Mouse (Mus musculus): ENCODE data around the gene Itgae. TPM values are rescaled to one million over a fixed set of nuclear protein-coding genes. Genes with fewer than 3 reads are reported as not detected.

Itgae gene
- polyA plus RNA-seq, 1 experiment from 2014 or later: 0.19 TPM

DNA sequence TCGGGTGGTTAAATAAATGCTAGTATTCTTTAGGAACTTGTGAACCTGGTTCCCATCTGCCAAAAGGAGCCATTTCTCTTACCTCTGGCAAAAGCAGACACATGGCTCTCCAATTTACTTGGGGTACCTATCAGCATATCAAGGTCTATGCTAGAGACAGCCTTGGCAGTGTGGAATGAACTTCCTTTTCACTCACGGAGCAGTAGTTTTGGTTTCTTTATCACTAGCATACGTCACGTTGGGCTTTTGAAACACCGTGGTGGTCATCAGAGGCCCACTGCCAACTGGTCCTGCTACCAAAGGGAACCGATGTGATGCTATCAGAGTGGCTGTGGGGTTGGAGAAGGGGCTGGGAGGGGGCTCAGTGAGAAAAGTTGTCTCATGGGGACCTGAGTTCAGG is 42.6 kb downstream of the Itgae start:
- H3K4me1 ChIP-seq: peaks cover 56% of the 10 kb centered on the region
- 60% methylated on average over 6 of the region's 6 CpGs for WGBS (ENCODE audit: insufficient replicate concordance)
- H3K4me3 ChIP-seq: no peak overlapping the region
- no peak overlapping the region for H3K27ac ChIP-seq
- no peak for ATAC-seq
- H3K9ac ChIP-seq: no peak overlapping the region
- peak overlapping the region; percentile 85; the same call in 1 of the 2 replicates for H3K4me2 ChIP-seq
- H3K9me3 ChIP-seq (replicated peaks): no peaks in the 10 kb centered on the region
- peaks cover 54% of the 10 kb centered on the region for H3K36me3 ChIP-seq
- no peaks in the 10 kb centered on the region for H3K27me3 ChIP-seq (replicated peaks)

DNA sequence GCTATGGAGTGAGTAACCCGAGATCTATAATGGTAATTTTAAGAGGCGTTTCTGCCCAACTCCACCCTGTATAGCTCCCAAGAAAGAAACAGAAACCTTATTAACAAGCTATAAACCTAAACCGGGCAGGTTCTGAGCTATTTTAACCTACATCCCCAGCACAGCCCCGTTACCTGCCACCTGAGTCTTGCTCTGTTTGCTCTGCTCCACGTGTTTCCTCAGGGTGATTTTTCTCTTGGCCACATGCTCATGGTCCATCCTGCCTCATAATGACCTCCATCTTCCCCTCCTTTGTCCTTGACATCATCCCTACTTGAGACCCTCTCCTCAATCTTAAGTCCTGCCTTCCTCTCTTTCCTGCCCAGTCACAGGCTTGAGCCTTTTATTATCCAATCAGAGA is 43.8 kb downstream of the Itgae start:
- Histone ChIP-seq H3K4me1 (peaks cover 61% of the 10 kb centered on the region), H3K27ac (no peak overlapping the region), H3K27me3 (replicated peaks) (no peaks in the 10 kb centered on the region), H3K9me3 (replicated peaks) (no peaks in the 10 kb centered on the region), H3K4me3 (peak overlapping the region; percentile 98; the same call in 1 of the 2 replicates), H3K4me2 (peak overlapping the region; percentile 85), H3K36me3 (peaks cover 54% of the 10 kb centered on the region), H3K9ac (peak overlapping the region; percentile 97)
- no peak for ATAC-seq
- 85% methylated on average over 5 of the region's 5 CpGs for WGBS (ENCODE audit: insufficient replicate concordance)

DNA sequence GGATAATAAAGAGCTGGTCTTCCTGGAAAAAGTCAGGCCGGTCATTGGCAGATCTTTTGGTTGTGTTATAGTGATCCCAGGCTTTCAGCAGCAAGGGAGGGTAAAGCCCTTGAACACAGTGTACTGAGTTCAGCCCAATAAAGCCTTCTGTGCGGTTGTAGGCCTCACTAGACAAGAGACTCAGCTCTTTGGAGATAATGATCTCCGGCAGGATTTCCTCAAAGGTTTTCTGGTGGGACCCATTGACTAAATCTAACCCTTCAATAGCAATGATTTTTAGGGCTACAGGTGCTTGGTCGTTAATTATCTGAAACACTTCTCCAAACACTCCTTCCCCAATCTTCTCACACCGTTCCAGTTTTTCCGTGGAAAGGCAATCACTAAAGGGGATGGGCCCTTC is 46.2 kb downstream of the Itgae start:
- Histone ChIP-seq H3K9ac (peak overlapping the region; percentile 97), H3K4me3 (peak overlapping the region; percentile 98), H3K27me3 (replicated peaks) (no peaks in the 10 kb centered on the region; the same call in 1 of the 2 replicates), H3K9me3 (replicated peaks) (no peaks in the 10 kb centered on the region), H3K27ac (no peak overlapping the region), H3K36me3 (peaks cover 44% of the 10 kb centered on the region), H3K4me1 (peaks cover 55% of the 10 kb centered on the region), H3K4me2 (peak overlapping the region; percentile 85)
- ATAC-seq: no peak
- WGBS (ENCODE audit: insufficient replicate concordance): 40% methylated on average over 6 of the region's 6 CpGs

DNA sequence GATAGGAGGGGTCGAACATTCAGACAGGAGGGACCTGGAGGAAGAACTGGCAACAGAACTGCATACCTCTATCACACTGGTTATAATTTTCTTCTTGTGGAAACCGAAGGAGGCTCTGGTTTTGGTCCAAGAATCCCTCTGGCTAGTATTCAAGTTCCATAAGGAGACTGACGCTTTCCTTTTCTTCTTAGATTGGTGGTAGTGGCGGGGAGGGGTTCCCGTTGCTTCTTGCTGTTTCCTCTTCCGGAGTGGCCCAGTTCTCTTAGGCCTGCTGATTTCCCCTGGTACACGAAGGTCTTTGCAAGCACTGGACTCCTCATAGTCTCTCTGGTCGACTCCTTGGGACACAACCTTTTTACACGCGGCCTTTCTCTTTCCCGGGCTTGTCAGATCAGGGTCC is 46.7 kb downstream of the Itgae start:
- Histone ChIP-seq H3K9me3 (replicated peaks) (no peaks in the 10 kb centered on the region), H3K27ac (peak overlapping the region; percentile 77), H3K4me3 (peak overlapping the region; percentile 98), H3K9ac (peak overlapping the region; percentile 97), H3K4me2 (peak overlapping the region; percentile 85), H3K27me3 (replicated peaks) (no peaks in the 10 kb centered on the region; the same call in 1 of the 2 replicates), H3K4me1 (peaks cover 53% of the 10 kb centered on the region), H3K36me3 (peaks cover 41% of the 10 kb centered on the region)
- no peak; the same call in 1 of the 2 replicates for ATAC-seq
- WGBS (ENCODE audit: insufficient replicate concordance): 12% methylated on average over 11 of the region's 11 CpGs

DNA sequence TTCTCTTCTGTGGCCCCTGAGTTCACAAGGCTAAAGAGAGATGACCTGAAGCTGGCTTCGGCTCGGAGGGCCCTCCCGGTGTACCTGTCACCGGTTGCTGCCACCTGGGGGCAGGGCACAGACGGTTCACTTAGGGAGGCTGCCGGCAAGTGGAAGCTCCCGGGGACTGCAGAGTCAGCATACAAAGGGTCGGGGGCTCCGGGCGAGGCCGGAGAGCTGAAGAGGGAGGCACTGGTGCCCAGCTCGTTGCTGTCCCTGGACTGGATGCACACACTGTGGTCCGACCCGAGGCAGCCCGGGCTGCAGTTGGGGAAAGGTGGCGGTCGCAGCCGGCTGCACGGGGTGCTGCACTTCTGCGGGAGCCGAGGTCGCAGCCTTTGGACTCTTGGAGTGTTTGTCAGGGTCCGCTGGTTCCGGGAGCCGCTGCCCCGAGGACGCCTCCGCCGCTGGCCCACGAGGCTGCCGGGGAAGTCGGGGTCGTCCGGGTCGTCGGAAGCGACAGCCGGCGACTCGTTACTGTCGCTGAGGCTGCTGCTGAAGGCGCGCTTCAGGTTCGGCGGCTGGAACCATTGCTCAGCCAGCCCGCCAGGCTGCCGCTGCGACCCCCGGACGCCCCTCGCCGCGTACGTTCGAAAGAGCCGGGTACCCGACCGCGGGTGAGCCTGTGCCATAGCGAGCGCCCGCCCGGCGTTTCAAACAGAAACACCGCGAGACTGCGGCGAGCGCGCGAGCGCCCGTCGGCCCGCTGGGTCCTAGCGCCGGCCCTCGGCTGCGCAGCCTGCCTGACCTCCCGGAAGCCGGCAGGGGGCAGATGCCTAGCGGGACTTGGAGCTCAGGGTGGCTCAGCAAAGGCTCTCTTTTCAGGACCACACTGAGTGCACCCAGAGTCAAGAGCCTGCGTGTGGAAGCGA is 47.5 kb downstream of the Itgae start, which contains the start of gene Haspin:
Gene Haspin (minus strand): TSS at position 704 of the 911 bp plus-strand sequence.
- Histone ChIP-seq H3K4me3 (peak within 1 kb of the TSS; percentile 98), H3K9me3 (replicated peaks) (no peaks in the 10 kb centered on the region), H3K4me1 (peaks cover 50% of the 10 kb centered on the region), H3K27me3 (replicated peaks) (no peaks in the 10 kb centered on the region; the same call in 1 of the 2 replicates), H3K9ac (peak within 1 kb of the TSS; percentile 97), H3K27ac (peak within 1 kb of the TSS; percentile 77), H3K36me3 (peaks cover 33% of the 10 kb centered on the region), H3K4me2 (peak within 1 kb of the TSS; percentile 85)
- WGBS (ENCODE audit: insufficient replicate concordance): under 1% methylated on average over 84 of the region's 84 CpGs
- peak; percentile 88 for ATAC-seq

DNA sequence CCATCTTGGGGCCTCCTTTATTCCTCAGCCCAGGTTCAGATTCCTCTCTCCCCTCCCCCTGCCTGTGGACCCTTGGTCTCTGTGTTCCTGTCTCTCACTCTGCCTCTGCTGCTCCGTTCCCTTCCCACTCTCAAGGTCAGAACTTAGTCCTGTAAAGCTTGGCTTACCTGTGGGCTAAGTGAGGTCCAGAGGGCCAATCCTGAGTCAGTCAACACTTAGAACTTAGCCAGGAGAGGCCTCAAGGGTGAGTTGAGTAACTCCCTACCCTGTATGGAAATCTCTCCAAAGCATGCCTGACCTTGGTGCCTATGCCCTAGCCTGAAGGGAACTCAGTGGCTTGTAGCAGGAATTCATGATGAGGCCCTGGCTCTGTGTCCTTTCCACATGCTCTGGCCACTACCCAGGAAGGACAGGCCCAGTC is 53.9 kb downstream of the Itgae start:
- H3K27ac ChIP-seq: no peak overlapping the region
- no peaks in the 10 kb centered on the region for H3K4me1 ChIP-seq
- no peaks in the 10 kb centered on the region for H3K36me3 ChIP-seq
- H3K9me3 ChIP-seq (replicated peaks): no peaks in the 10 kb centered on the region
- no peak overlapping the region for H3K9ac ChIP-seq
- H3K4me3 ChIP-seq: no peak overlapping the region
- no peak for ATAC-seq
- no peaks in the 10 kb centered on the region; the same call in 1 of the 2 replicates for H3K27me3 ChIP-seq (replicated peaks)
- WGBS (ENCODE audit: insufficient replicate concordance): 61% methylated on average over 1 of the region's 1 CpGs
- no peak overlapping the region for H3K4me2 ChIP-seq

DNA sequence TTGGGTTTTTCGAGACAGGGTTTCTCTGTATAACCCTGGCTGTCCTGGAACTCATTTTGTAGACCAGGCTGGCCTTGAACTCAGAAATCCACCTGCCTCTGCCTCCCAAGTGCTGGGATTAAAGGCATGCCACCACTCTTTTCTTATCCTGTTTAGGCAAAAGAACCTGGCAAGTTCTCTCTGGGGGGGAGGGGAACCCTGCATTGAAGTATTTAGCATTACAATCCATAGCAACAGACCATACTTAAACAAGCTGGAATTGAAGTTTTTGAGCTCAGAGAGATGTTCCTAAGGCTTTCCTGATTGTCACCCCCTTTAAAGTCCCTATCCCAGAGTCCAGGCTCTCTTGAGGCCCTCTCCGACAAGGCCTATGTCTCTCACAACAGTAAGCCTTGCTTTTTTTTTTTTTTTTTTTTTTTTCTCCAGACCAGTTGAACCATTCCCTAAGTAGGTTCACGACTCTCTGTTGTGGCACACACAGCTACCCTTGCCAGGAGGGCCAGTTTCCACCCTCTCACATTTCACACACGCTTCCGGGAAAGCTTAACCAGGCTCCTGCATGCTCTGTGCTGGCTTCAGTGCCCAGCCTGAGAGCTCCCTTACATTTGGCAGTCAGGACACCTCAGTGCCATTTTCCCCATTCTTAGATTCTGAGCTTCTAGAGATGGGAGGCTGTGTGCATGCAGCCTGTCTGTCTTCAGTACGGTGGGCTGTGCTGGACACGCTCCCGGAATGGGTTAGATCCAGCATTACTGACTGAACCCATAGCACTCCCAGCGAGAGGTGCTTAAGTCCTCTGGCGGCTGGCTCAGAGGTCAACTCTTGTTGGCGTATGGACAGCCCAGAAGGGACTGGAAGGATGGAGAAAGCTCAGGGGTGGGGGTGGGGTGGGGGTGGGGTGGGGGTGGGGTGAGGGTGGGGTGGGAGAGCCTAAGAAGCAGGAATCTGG is 55.9 kb downstream of the Itgae start:
- Histone ChIP-seq H3K9ac (no peak overlapping the region), H3K36me3 (no peaks in the 10 kb centered on the region), H3K4me2 (no peak overlapping the region), H3K27me3 (replicated peaks) (no peaks in the 10 kb centered on the region; the same call in 1 of the 2 replicates), H3K27ac (no peak overlapping the region), H3K4me3 (no peak overlapping the region), H3K9me3 (replicated peaks) (no peaks in the 10 kb centered on the region), H3K4me1 (no peaks in the 10 kb centered on the region)
- no peak for ATAC-seq
- WGBS (ENCODE audit: insufficient replicate concordance): 56% methylated on average over 11 of the region's 11 CpGs

DNA sequence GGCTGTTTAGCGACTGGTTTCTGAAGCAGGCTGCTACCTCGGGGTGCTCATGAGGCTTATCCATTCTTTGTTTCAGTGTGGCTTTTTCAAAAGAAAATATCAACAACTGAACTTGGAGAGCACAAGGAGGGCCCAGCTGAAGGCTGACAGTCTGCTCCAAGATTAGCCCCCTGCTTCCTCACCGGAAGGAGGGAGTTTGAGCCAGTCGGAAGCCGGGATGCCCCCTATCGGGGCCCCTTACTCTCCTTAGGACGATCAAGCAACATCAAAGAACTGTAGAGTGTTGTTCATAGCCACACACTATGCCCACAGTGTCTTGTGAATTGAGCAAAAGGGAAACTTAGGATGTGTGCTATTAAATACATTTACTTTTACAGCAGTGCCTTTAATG is 56.6 kb downstream of the Itgae start:
- ATAC-seq: no peak
- H3K4me1 ChIP-seq: no peaks in the 10 kb centered on the region
- H3K4me2 ChIP-seq: no peak overlapping the region

DNA sequence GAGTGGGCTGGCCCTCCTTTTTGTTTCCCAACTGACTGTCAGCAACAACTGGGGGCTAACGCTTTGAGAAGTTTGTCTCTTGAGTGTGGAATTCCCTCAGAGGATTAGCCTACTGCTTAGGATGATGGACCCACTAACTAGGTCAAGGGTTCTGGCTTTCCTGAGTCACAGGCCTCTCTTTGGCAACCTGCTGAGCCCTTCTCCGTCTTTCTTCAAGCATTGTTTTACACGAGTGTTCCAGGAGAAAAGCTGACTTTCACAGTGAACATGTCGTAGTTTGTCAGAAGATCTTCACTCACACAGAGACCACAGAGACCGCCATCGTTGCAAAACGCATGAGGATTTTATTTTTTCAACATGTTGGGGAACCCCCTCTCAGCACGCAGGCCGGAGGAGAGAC is 57.8 kb downstream of the Itgae start:
- Histone ChIP-seq H3K27me3 (replicated peaks) (no peaks in the 10 kb centered on the region), H3K9ac (no peak overlapping the region), H3K27ac (no peak overlapping the region), H3K36me3 (no peaks in the 10 kb centered on the region), H3K4me1 (no peaks in the 10 kb centered on the region), H3K4me2 (no peak overlapping the region), H3K4me3 (no peak overlapping the region), H3K9me3 (replicated peaks) (no peaks in the 10 kb centered on the region)
- ATAC-seq: no peak
- WGBS (ENCODE audit: insufficient replicate concordance): 74% methylated on average over 9 of the region's 9 CpGs

More for the DNA sequence above, 56.6 kb downstream of the Itgae start:
- no peaks in the 10 kb centered on the region for H3K27me3 ChIP-seq (replicated peaks)
- H3K36me3 ChIP-seq: no peaks in the 10 kb centered on the region
- no peak overlapping the region for H3K4me3 ChIP-seq
- H3K27ac ChIP-seq: no peak overlapping the region
- H3K9ac ChIP-seq: no peak overlapping the region
- H3K9me3 ChIP-seq (replicated peaks): no peaks in the 10 kb centered on the region
- 49% methylated on average over 7 of the region's 7 CpGs for WGBS (ENCODE audit: insufficient replicate concordance)

DNA sequence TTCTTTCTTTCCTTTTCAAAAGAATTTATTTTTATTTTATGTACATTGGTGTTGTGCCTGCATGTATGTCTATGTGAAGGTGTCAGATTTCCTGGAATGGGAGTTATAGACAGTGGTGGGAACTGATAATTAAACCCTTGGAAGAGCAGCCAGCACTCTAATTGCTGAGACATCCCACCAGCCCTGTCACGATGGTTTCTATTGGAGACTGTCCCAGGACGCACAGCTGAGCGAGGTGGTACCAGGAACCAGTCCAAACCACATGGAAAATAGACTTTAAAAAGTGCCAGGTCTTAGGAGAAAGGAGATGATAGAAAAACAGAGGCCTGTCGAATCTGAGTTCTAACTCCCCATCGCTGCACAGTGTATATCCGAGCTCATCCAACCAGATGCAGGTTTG is 64.7 kb downstream of the Itgae start:
- WGBS (ENCODE audit: insufficient replicate concordance): 67% methylated on average over 6 of the region's 6 CpGs
- ATAC-seq: no peak

DNA sequence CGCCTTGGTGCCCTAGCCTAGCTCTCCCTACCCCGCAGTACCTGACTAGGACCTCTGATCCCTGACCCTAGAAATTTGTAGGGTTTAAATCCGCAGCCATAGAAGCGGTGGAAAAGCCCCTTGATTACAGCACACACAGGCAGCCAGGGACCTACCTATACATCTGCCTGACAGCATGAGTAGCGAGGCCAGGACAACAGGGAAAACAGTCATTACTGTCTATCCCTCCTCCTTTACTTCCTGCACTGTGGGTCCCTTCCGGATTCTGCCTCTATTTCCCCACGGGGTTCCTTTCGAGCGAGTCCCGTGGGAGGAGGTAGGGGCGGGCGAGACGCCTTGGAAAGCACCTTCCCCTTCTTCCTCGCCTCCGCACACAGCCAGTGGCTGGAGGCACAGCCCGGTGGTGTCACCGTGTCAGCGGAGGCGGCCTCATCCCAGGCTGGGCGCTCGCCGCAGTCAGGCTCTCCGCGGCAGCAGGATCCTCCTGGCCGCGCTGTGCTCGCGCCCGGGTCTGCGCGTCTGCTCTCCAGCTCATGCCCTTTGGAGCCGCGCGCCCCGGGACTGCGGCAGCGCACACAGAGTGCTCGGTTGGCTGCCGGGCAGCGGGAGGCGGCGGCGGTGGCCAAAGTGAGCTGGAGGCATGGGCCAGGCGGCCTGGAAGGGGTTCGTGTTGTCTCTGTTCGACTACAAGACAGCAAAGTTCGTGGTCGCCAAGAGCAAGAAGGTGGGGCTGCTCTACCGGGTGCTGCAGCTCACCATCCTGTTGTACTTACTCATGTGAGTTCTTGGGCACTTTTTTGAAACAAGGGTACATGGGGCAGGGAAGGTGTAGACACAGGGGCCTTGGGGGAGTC is 69.8 kb downstream of the Itgae start, which contains the start of gene P2rx5:
Gene P2rx5 (plus strand): TSS at position 465 of the 854 bp plus-strand sequence.
- H3K9me3 ChIP-seq (replicated peaks): no peaks in the 10 kb centered on the region
- H3K4me2 ChIP-seq: peak within 1 kb of the TSS; percentile 62
- 3% methylated on average over 49 of the region's 49 CpGs for WGBS (ENCODE audit: insufficient replicate concordance)
- ATAC-seq: 0 out of 2 replicates have a peak, but pooled peaks have one; percentile 25
- H3K36me3 ChIP-seq: no peaks in the 10 kb centered on the region
- H3K4me3 ChIP-seq: peak within 1 kb of the TSS; percentile 42
- H3K27me3 ChIP-seq (replicated peaks): peaks cover 64% of the 10 kb centered on the region
- H3K4me1 ChIP-seq: peaks cover 10% of the 10 kb centered on the region; the same call in 1 of the 2 replicates
- H3K27ac ChIP-seq: no peak within 1 kb of the TSS
- H3K9ac ChIP-seq: peak within 1 kb of the TSS; percentile 25; the same call in 1 of the 2 replicates

More for the DNA sequence above, 64.7 kb downstream of the Itgae start:
- Histone ChIP-seq H3K4me2 (no peak overlapping the region), H3K36me3 (no peaks in the 10 kb centered on the region), H3K4me1 (no peaks in the 10 kb centered on the region), H3K27ac (no peak overlapping the region), H3K4me3 (no peak overlapping the region), H3K27me3 (replicated peaks) (peaks cover 53% of the 10 kb centered on the region), H3K9ac (no peak overlapping the region), H3K9me3 (replicated peaks) (no peaks in the 10 kb centered on the region)
